In the genomic region with DNA sequence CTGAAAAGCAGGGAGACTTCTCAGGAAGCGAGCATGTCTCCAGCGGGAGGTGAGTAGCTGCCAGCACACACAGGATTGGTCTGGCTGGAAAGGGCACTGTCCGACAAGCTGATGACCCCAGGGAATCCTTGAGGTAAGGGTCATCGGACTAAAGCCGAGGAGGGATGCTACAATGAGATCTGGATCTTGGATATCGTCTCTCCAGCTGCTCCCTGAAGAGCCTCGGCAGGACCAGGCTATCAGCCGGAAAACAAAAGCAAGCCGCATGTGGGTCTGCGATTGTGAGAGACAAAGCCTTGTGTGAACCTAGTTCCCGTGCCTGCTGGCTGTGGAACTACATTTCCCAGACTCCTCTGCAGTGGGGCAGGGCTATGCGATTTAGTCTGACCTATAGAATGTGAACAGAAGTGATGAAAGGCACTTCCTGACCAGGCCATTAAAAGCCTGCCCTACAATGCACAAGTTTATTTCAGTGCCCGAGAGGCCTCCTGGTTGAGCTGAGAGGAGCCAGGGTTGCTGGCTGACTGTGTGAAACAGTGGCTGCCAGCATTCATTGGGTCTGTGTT, we compare ENCODE assay signal across 7 mouse cellular contexts.
DNase-seq lines count a peak whose midpoint lies in the region; ATAC-seq and TF ChIP-seq lines count a peak whose summit lies in the region.

No protein-coding gene starts in this region.

- no peaks in the 10 kb centered on the region for H3K9me3 ChIP-seq in limb, embryonic 11.5 days (ENCODE audit: control insufficient read depth, low read length)
- no peaks in the 10 kb centered on the region for H3K9me3 ChIP-seq in midbrain, embryonic 13.5 days

- no peak for TF ChIP-seq POLR2A in kidney, adult 2 months (IDR thresholded peaks at IDR 0.05; ENCODE audit: low read depth, low read length)

- DNase-seq in NIH3T3 (ENCODE audit: low read depth), result peak; percentile 74
- peak; percentile 73 to 79 for DNase-seq in cerebellum, postnatal 10 days
- peak; percentile 30 to 47 for DNase-seq in frontal cortex, postnatal 25 days (ENCODE audit: low spot score in 2 of 2)
- peak; percentile 80 for DNase-seq in kidney, adult 2 months
- peak; percentile 91 for DNase-seq in limb, embryonic 11.5 days (ENCODE audit: low spot score)
- peak; percentile 16 to 72 for DNase-seq in spleen, postnatal 10 days (ENCODE audit: low spot score in 2 of 2)

- peak overlapping the region; percentile 72 for H3K9ac ChIP-seq in limb, embryonic 11.5 days (ENCODE audit: low read length)
- H3K9ac ChIP-seq in midbrain, embryonic 13.5 days (replicated peaks), result peak overlapping the region; percentile 75

- ATAC-seq in limb, embryonic 11.5 days (ENCODE audit: insufficient number of reproducible peaks, low FRiP score, low TSS enrichment, low read depth), result peak; percentile 95
- peak; percentile 97 for ATAC-seq in midbrain, embryonic 13.5 days

- WGBS in kidney, adult 2 months, result 10% methylated on average over 13 of the region's 13 CpGs
- 2% methylated on average over 13 of the region's 13 CpGs for WGBS in limb, embryonic 11.5 days
- WGBS in midbrain, embryonic 13.5 days, result under 1% methylated on average over 13 of the region's 13 CpGs

- peak overlapping the region; percentile 53 for H3K4me2 ChIP-seq in limb, embryonic 11.5 days (ENCODE audit: low read depth, severe bottlenecking)
- peak overlapping the region; percentile 64 for H3K4me2 ChIP-seq in midbrain, embryonic 13.5 days (replicated peaks)

- no peak overlapping the region for H3K27ac ChIP-seq in kidney, adult 2 months (ENCODE audit: insufficient read depth, low read depth, low read length)
- peak overlapping the region; percentile 60 for H3K27ac ChIP-seq in limb, embryonic 11.5 days (replicated peaks; ENCODE audit: low read depth, low read length)
- H3K27ac ChIP-seq in midbrain, embryonic 13.5 days, result peak overlapping the region; percentile 93

- no peaks in the 10 kb centered on the region for H3K27me3 ChIP-seq in kidney, adult 2 months (replicated peaks; ENCODE audit: control insufficient read depth, insufficient read depth, low read length)
- H3K27me3 ChIP-seq in limb, embryonic 11.5 days (ENCODE audit: control insufficient read depth, insufficient read depth, low read length), result no peaks in the 10 kb centered on the region
- H3K27me3 ChIP-seq in midbrain, embryonic 13.5 days, result no peaks in the 10 kb centered on the region

- H3K4me1 ChIP-seq in kidney, adult 2 months (ENCODE audit: control insufficient read depth, insufficient read depth, low read length), result peaks cover 21% of the 10 kb centered on the region
- H3K4me1 ChIP-seq in limb, embryonic 11.5 days (ENCODE audit: control insufficient read depth, insufficient read depth, low read length), result peaks cover 7% of the 10 kb centered on the region; the same call in 1 of the 2 replicates
- peaks cover 22% of the 10 kb centered on the region for H3K4me1 ChIP-seq in midbrain, embryonic 13.5 days (replicated peaks)

- no peaks in the 10 kb centered on the region for H3K36me3 ChIP-seq in kidney, adult 2 months (ENCODE audit: control insufficient read depth, insufficient read depth, low read length)
- no peaks in the 10 kb centered on the region for H3K36me3 ChIP-seq in limb, embryonic 11.5 days (ENCODE audit: control insufficient read depth, insufficient read depth, low read length)
- no peaks in the 10 kb centered on the region for H3K36me3 ChIP-seq in midbrain, embryonic 13.5 days

- no peak for TF ChIP-seq CTCF in kidney, adult 2 months (conservative IDR thresholded peaks at IDR 0.05; ENCODE audit: insufficient read depth, insufficient read length, low read depth, low read length)

- no peak overlapping the region for H3K4me3 ChIP-seq in kidney, adult 2 months (ENCODE audit: insufficient read depth, low read depth, low read length)
- peak overlapping the region; percentile 29 for H3K4me3 ChIP-seq in limb, embryonic 11.5 days (ENCODE audit: low read depth, low read length)
- peak overlapping the region; percentile 40 for H3K4me3 ChIP-seq in midbrain, embryonic 13.5 days (replicated peaks)

Comparison
In these comparisons a context has a peak if more than half of its experiments do, and no peak if none do; other contexts are left out.
1. DNase-seq: peak in every context shown above with its lines; median percentile 91 in limb, embryonic 11.5 days; 80 in kidney, adult 2 months; 76 in cerebellum, postnatal 10 days; 74 in NIH3T3; 44 in spleen, postnatal 10 days; 38 in frontal cortex, postnatal 25 days.